Mouse (Mus musculus) ES-Bruce4 (cell line): ENCODE measurements at regions not wholly inside any gene's neighbourhood (a gene's known extent, or its start where the extent isn't known, plus 50 kb on each side); places are given as distances from the start of the nearest gene placed in this dataset.

ENCODE experiments used
- H3K27ac ChIP-seq: 2 replicates; pipeline ENCODE4 v1.5.1; 2012; ENCODE audit warnings: low read length, inconsistent platforms; ENCODE audit not compliant: insufficient read depth
- H3K27me3 ChIP-seq: 2 replicates; pipeline ENCODE4 v1.6.1; 2012; ENCODE audit warnings: mild to moderate bottlenecking, low read length, inconsistent platforms; ENCODE audit not compliant: control insufficient read depth, poor library complexity, insufficient read depth, severe bottlenecking
- H3K36me3 ChIP-seq: 2 replicates; pipeline ENCODE4 v1.6.1; 2012; ENCODE audit warnings: inconsistent platforms, mild to moderate bottlenecking, low read length, moderate library complexity; ENCODE audit not compliant: control insufficient read depth, poor library complexity, insufficient read depth, severe bottlenecking
- H3K4me1 ChIP-seq: one replicate; pipeline ENCODE4 v1.8.1; 2011; ENCODE audit warnings: low read length; ENCODE audit not compliant: control insufficient read depth, insufficient read depth
- H3K4me3 ChIP-seq: 2 replicates; pipeline ENCODE4 v1.5.1; 2011; ENCODE audit warnings: low read depth, mild to moderate bottlenecking, low read length
- H3K9ac ChIP-seq: 2 replicates; pipeline ENCODE4 v1.6.1; 2012; ENCODE audit warnings: low read depth, mild to moderate bottlenecking, inconsistent platforms; ENCODE audit not compliant: poor library complexity, severe bottlenecking
- H3K9me3 ChIP-seq: replicated peaks from 2 replicates; pipeline ENCODE4 v1.6.1; 2012; ENCODE audit warnings: mild to moderate bottlenecking, low read length, inconsistent platforms; ENCODE audit not compliant: control insufficient read depth, poor library complexity, insufficient read depth, severe bottlenecking
- CTCF ChIP-seq: IDR thresholded peaks from one replicate; pipeline ENCODE4 v1.8.1; 2011; ENCODE audit warnings: low read depth, low read length
- EP300 ChIP-seq: IDR thresholded peaks from 2 replicates; pipeline ENCODE4 v1.6.1; 2011; ENCODE audit warnings: low read depth, low read length; ENCODE audit not compliant: insufficient read depth
- POLR2A ChIP-seq: IDR thresholded peaks from one replicate; pipeline ENCODE4 v1.8.1; 2011; ENCODE audit warnings: low read length; ENCODE audit not compliant: insufficient read depth

DNA sequence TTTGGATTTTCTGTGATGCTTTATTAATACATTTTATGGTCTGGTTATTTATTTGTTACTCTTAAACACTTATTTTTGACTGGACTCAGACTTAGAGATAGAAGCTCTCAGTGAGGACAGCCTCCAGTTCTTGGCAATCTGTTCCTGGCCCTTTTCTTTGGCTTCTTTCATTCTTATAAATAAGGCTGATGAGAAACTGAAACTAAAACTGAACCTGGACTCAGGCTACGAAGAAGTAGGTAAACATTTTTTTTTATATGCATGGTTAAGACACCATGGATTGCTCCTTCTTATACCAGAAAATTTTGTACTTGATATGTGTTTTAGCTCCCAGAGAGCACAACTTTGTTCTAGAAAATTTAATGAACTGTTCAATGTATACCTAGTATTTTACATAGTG, 293.4 kb upstream of the Ndst3 start:
- TF ChIP-seq EP300 (no peak), CTCF (no peak)
- Histone ChIP-seq H3K27ac (no peak overlapping the region), H3K4me1 (no peaks in the 10 kb centered on the region), H3K9me3 (no peaks in the 10 kb centered on the region), H3K27me3 (no peaks in the 10 kb centered on the region), H3K9ac (no peak overlapping the region), H3K4me3 (no peak overlapping the region), H3K36me3 (no peaks in the 10 kb centered on the region)

DNA sequence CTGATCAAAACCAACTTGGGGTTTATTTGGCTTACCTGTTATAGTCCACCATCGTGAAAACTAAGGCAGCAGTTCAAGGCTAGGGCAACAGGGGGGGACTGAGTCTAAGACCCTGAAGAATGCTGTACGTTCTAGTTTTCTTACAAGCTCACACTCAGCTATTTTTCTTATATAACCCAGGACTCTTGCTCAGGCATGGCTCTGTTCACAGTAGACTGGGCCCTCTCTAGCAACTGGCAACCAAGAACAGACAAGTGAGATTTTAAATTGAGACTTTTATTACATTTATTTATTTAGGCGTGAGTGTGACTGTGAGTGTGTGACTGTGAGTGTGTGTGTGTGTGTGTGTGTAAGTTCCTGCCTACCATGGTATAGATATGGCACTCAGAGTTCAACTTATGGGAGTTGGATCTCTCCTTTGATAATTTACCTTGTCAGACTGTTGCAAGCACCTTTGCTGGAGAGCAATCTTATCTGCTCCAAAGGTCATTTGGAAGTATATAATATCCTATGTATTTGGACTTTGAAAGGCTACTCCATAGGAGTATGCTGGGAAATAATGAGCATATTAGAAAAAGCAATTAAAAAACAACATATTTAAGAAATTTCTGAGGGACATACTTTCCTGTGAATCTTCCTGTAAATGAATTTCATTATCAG, 309.4 kb upstream of the Ndst3 start:
- no peaks in the 10 kb centered on the region for H3K4me1 ChIP-seq
- H3K36me3 ChIP-seq, result no peaks in the 10 kb centered on the region
- no peak overlapping the region for H3K27ac ChIP-seq
- no peaks in the 10 kb centered on the region for H3K9me3 ChIP-seq
- no peak overlapping the region for H3K4me3 ChIP-seq
- TF ChIP-seq EP300, result no peak
- no peak for TF ChIP-seq POLR2A
- TF ChIP-seq CTCF, result no peak
- no peak overlapping the region for H3K9ac ChIP-seq
- H3K27me3 ChIP-seq, result no peaks in the 10 kb centered on the region

DNA sequence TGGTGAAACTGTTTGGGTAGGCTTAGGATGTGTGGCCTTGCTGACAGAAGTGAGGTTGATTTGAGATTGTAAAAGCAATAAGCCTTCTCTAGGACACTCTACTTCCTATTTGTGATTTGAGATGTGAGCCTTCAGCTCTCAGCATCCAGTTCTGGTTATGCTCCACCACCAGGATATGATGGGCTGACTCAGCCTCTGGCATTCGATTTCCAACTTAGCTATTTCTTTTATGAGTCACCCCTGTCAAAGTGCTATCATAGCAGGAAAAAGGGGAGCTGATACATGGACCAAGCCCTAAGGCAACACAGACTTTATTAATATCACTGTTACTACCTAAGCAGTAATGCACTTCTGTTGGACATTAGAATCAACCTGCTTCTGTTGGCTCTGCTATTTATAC, 310.2 kb upstream of the Ndst3 start:
- H3K9ac ChIP-seq, result no peak overlapping the region
- H3K27ac ChIP-seq, result no peak overlapping the region
- TF ChIP-seq POLR2A, result no peak
- no peak for TF ChIP-seq EP300
- TF ChIP-seq CTCF, result no peak
- no peaks in the 10 kb centered on the region for H3K4me1 ChIP-seq
- H3K36me3 ChIP-seq, result no peaks in the 10 kb centered on the region
- no peaks in the 10 kb centered on the region for H3K9me3 ChIP-seq
- no peak overlapping the region for H3K4me3 ChIP-seq
- H3K27me3 ChIP-seq, result no peaks in the 10 kb centered on the region

DNA sequence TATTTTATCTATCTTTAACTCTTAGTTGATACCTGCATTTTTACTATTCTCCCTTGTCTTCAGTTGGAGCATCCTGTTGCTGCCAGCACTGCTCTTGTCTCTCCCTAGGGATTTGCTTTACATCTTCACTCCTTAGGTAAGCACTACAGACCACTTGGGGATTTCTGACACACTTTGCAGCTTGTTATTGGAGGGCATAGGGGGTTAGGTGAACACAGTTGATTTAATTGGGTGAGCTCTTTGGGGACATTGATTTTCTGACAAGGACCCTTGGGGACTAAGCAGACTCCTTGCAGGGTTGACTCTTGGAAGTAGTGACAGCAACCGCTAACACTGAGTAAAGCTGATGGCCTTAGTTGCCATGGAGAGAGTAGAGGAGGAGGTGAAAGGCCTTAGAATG, 309.0 kb upstream of the Tram1l1 start:
- Histone ChIP-seq H3K36me3 (no peaks in the 10 kb centered on the region), H3K27me3 (no peaks in the 10 kb centered on the region), H3K27ac (no peak overlapping the region), H3K9me3 (no peaks in the 10 kb centered on the region), H3K9ac (no peak overlapping the region), H3K4me1 (no peaks in the 10 kb centered on the region), H3K4me3 (no peak overlapping the region)
- TF ChIP-seq POLR2A (no peak), EP300 (no peak), CTCF (no peak)

DNA sequence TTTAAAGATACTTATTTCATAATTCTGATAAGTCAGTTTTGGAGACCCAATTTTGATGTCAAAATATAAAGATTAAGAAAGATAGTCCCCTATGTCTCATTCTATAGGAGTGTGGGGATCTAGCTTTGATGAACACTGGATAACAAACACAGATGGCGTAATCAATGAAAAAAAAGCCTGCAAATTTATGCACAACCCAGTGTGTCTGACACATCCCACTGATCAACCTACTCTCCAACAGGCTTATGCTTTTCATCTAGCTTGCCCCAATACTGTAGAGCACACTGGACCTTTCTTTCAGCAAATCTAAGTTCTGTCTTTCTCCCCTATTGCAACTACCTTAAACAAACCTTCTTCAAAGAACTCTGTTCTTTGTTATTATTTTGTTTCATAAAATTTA, 302.0 kb upstream of the Tram1l1 start:
- no peak overlapping the region for H3K9ac ChIP-seq
- no peaks in the 10 kb centered on the region for H3K27me3 ChIP-seq
- no peak overlapping the region for H3K4me3 ChIP-seq
- no peaks in the 10 kb centered on the region for H3K4me1 ChIP-seq
- no peaks in the 10 kb centered on the region for H3K9me3 ChIP-seq
- no peak overlapping the region for H3K27ac ChIP-seq
- no peaks in the 10 kb centered on the region for H3K36me3 ChIP-seq
- TF ChIP-seq EP300 (no peak), POLR2A (no peak), CTCF (no peak)

DNA sequence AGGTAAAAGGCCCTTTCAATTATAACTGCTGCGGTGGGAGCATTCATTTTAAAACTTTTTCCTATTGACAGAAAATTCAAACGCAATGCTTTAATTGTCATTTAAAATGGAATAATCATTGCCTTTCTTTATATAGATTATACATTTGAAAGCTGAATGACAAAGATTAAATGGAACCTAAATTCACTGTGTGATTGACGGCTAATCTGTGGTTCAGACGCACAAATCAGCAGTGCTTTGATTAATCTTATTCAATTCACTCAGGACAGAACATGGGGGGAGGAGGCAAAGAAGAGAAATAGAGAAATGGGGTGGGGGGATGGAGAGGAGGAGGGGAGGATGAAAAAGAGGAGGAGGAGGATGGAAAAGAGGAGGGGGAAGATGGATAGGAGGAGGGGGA, 294.5 kb upstream of the Tram1l1 start:
- Histone ChIP-seq H3K9ac (no peak overlapping the region), H3K27me3 (no peaks in the 10 kb centered on the region), H3K4me1 (no peaks in the 10 kb centered on the region), H3K4me3 (no peak overlapping the region), H3K27ac (no peak overlapping the region), H3K9me3 (no peaks in the 10 kb centered on the region), H3K36me3 (no peaks in the 10 kb centered on the region)
- TF ChIP-seq EP300 (no peak), POLR2A (no peak)
